Mouse (Mus musculus): ENCODE results near the gene Inpp4b.

DNA sequence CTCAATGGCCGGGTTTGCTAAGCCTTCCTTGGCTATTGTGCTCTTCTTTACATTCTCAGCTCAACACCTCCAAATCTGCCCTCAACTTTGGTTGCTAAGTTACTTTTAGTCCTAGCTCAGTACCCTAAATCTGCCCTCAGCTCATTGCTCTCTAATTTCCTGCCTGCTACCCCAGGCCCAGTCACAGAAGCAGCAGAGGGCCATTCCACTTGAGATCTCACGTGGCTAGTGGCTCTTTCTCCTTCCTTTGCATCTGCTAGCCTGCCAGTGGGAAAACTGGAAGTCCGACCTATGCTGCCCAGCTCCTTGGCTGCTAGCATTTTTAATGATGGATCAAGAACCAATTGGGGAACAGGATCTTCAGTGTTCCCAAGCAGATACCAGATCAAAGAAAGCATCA is 472.4 kb downstream of the Inpp4b start:
- TF ChIP-seq CTCF (IDR thresholded peaks at IDR 0.05) = no peak
- no peak for TF ChIP-seq EP300 (IDR thresholded peaks at IDR 0.05)

Data from lung, postnatal 0 days (tissue).